Mouse (Mus musculus) hematopoietic stem cell, adult 5-6 weeks (primary cell): ENCODE data around the gene Prkrip1. TPM values are rescaled to one million over a fixed set of nuclear protein-coding genes. Genes with fewer than 3 reads are reported as not detected.
"Not testable (repeated sequence)": the region's sequence is repeated elsewhere in the genome, so short reads cannot be mapped to it uniquely, and the experiment has no call there.

Experiments used
- ATAC-seq, 2 experiments: fragments of 125-278 bp in 1 of 2; replicated peaks in 1 of 2; 2 replicates each; pipeline ENCODE4 v1.8.0; 2016 to 2017; ENCODE audit warnings: inconsistent platforms in 2 of 2, mild to moderate bottlenecking in 2 of 2, moderate number of reproducible peaks in 2 of 2, low read depth in 1 of 2, moderate TSS enrichment in 1 of 2; ENCODE audit not compliant: low FRiP score in 2 of 2, poor library complexity in 2 of 2, severe bottlenecking in 2 of 2, insufficient read depth in 1 of 2, low TSS enrichment in 1 of 2
- total RNA-seq: library from RNA; stranded (forward); fragments of 172-1452, 232-1000 nt; gene quantifications from 2 replicates; pipeline ENCODE4 v1.2.3, GENCODE M21; 2017

Gene Prkrip1
- total RNA-seq, 1 experiment from 2014 or later, result 55.0 TPM

DNA sequence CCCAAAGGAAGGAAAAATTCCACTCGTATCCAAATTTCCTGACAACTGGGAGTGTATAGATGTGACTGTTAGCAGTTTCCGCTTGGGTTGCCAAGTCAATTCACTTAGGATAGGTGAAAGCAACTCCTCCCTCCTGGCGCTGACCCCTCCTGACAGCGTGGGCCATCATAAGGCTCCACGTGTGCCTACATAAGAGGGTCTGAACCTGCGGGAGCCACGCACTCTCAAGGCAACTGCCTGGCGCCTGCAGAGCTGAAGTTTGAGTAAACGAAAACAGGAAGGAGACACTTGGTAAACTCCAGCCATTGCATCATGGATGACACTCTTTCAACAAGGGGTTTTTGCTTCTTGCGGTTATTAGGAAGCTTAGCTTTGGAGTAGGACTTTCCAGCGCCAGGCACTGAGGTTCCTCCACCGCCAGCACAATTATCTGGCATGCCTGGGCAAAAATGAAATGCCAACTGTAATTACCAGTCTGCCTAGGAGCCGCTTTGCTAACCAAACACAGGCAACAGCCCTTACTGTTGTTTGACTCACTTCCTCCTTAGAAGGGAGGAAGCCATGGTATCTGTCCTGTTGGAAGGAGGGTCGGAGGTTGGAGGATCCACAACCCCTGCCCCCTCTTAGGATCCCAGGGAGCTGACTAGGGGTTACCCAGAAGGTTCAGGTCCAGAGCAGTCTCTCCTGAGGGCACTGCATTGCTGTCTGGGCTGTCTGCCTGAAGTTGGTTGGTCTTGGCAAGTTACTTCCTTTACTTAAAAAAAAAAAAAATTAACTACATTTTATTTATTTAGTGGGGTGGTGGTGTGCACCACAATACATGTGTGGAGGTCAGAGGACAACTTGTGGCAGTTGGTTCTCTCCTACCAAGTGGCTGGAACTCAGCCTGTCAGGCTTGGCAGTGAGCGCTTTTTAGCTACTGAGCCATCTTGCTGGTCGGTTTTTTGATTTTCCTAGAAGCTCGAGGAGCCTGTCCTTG lies 27.1 kb downstream of the Prkrip1 start:
- peak; percentile 34 to 53 for ATAC-seq

GRCm38 (mm10) chr5:136170512-136171362 lies 28.0 kb downstream of the Prkrip1 start, which contains the start of gene Orai2:
TSS of gene Orai2 (minus strand) at chr5:136170713.
- ATAC-seq, result peak; percentile 47

DNA sequence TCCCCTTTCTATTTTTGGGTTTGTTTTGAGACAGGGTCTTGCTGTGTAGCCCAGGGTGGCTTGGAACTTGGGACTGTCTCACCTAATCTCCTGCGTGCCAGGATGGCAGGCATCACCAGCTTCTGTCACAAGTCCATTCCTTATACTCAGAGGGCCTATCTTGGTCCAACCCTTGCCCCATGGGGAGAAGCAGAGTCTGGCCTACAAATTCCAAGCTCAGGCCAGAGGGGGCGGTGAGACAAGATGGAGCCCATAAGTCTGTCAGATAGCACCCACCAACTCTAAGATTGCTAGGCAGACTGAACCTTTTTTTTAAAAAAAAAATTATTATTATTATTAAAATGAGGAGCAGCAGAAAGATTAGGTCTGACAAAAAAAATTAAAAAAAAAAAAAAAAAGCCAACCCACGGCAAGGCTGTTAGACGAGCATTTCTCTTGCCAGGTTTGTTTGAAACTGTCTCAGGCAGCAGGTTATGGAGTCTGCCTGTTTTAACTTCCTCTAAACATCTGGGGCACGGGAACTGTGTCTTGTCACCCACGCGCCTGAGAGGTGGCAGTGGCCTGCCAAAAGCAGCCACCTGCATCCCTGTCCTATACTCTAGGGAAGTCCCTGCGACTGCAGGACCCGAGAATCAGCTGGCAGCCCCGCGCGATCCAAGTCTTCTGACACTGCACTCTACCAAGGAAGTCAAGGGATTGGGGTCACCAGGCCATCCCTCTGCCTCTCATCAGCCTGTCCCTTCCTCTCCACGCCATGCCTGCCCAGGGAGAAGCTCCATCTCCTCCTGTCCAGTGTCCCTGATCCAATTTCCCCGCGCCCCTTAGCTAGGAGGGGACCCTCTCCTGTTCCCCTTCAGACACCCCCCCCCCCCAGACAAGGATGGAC lies 28.9 kb downstream of the Prkrip1 start:
- peak in 1 of 2 experiments; percentile 20; a peak in 2 of 4 replicates for ATAC-seq

- no peak for ATAC-seq
Observed at GRCm38 (mm10) chr5:136168071-136168470, 30.7 kb downstream of the Prkrip1 start.

DNA sequence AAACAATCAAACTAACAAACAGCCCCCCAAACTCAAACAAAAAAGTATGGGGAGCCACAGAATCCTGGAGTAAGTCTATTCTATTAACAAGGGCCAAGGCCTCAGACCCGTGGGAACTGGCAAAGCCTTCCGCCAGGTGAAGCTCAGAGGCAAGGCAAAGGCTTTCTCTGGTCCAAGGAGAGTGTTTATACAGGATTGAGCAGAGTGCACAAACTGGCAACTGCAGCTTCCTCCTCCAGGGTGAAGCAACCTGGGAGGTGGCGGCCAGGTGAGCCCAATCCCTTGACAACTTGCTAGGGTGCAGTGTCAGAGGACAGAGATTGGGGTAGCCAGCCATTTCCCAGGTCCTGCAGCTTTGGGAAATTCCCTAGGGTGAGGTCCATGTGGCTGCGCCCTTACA lies 31.5 kb downstream of the Prkrip1 start:
- ATAC-seq, result no peak

GRCm38 (mm10) chr5:136165246-136165645 lies 33.5 kb downstream of the Prkrip1 start:
- no peak for ATAC-seq

DNA sequence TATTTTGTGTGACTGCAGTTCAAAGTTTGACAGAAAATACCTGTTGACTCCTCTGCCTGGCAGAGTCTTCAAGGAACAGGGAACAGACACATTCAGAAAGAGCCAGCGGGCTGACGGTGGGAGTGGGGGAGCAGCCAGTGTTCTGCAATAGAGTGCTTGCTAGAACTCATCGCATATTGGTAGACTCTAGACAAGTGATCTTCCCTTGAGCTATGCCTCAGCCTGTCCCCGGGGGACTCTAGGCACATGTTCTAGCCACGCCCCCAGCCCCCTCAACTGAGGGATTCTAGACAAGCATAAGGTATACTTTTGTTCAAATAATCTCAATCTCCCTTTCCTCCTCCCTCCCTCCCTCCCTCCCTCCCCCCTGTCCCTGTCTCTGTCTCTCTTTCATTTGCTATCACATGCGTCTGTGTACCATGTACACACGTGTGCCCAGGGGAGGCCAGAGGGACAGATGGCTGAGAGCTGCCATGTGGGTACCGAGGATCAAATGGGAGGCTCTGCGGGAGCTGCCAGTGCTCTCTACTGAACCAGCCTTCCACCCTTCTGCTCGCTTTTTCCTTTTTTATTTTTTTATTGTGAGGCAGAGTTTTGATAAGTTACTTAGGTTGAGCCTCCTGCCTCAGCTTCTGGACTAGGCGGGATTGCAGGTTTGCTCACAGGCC lies 34.8 kb downstream of the Prkrip1 start:
- ATAC-seq, result no peak

GRCm38 (mm10) chr5:136160084-136160483 lies 38.7 kb downstream of the Prkrip1 start:
- ATAC-seq, result not testable (repeated sequence)

GRCm38 (mm10) chr5:136155399-136155798 lies 43.4 kb downstream of the Prkrip1 start:
- no peak for ATAC-seq

GRCm38 (mm10) chr5:136152365-136152764 lies 46.4 kb downstream of the Prkrip1 start:
- no peak for ATAC-seq

DNA sequence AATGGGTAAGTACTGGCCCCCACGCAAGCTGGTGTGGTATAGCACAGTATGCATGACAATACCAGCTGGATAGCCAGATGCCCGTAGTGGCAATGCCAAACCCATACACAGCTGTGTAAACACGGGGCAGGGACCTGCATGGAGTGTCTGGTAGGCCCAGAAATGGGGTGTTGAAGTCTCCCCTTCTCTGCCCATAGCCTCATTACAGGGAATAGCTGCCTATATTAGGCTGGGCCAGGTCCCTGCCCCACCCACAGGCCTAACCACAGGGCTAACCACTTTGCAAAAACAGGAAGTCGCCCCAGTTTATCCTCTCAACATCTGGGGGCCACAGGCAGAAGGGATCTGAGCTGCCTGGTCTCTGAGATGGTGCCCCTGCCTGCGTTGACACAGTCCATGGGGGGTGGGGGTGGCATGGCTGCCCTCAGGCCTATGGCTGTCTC lies 49.6 kb downstream of the Prkrip1 start:
- peak; percentile 93 to 96 for ATAC-seq

DNA sequence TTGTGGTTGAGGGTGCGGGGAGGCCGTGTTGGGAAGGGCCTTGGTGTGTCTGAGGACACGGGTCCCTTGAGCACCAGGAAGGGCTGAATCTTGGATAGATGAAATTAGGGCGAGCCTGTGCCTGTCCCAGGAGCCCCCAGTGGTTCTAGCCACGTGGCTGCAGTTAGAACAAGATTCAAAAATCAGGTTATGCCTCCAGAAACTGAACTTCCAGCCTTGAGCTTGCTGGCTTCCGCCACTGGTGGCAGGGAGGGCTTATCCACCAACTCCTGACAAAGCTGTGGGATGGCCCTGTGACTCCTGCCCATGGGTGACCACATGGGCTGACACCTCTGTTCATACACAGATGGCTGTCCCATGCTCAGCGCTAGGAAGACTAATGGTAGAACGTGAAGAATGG lies 51.1 kb downstream of the Prkrip1 start:
- ATAC-seq, result no peak

- ATAC-seq, result no peak
Observed at GRCm38 (mm10) chr5:136146936-136147335, 51.8 kb downstream of the Prkrip1 start.

GRCm38 (mm10) chr5:136144606-136145430 lies 53.9 kb downstream of the Prkrip1 start:
- ATAC-seq, result no peak

DNA sequence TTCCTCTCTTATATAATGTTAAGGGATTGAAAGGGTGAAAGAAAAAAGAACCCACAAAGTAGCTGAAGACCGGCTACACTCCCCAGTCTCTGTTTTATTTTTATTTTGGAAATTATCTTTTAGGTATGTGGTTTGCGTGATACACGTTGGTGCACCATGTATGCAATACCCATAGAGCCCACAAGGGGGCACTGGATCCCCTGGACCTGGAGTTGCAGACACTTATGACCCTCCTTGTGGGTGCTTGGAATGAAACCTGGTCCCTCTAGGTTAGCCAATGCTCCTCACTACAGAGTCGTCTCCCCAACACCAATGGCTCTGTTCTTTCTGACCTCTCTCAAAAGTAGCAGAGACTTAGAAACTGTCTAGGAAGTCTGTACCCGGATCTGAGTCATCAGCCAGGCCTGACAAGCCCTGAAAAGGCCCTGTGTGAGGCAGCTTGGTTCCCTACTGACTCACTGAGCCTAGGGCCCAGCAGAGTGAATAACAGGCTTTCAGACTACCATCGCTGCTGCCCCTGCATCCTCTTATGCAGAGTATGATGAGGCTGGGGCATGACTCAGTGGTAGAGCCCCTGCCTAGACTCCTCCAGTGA lies 55.5 kb downstream of the Prkrip1 start:
- ATAC-seq, result no peak
